Mouse (Mus musculus): ENCODE measurements around the gene Usp2.

Usp2 gene

DNA sequence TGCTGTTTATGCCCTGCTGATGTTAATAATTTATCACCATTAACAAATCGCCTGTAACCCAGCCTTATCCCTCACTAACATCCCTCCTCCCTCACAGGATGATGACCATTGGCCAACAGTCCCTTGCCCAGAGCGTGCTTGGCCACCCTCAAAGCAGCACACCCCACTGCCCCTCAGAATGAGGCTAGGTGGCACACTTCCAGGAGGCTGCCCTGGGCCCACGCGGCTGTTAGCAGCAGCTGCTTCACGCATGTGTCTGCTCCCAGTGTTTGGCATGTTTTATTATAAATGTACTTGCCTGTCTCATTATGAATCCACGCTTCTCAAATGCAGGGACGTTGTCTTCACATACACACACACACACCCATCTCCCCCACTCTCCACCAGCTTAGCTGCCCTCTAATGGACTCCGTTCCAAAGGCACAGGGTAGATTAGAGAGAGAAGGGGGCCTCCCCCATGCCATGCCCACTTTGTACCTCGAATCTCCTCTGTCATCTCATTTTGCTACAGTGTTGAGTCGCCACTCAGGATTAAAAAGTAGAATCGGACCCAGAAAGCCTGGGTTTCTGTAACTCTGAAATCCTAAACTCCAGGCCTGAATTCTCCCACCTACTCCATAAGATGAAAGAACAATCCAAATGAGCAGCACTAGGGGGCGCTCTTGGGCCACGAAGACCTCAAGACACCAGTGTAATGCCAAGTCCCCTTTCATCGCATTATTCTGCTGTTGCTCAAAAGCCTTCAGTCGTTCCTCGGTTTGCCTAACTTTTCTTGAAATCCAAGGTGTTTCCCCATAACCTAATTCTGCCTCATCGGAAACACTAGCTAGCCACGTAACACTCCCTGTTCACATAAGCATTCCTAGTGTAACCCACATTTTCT, 59.0 kb downstream of the Usp2 start:
- DNase-seq = peak; percentile 87 to 94

DNA sequence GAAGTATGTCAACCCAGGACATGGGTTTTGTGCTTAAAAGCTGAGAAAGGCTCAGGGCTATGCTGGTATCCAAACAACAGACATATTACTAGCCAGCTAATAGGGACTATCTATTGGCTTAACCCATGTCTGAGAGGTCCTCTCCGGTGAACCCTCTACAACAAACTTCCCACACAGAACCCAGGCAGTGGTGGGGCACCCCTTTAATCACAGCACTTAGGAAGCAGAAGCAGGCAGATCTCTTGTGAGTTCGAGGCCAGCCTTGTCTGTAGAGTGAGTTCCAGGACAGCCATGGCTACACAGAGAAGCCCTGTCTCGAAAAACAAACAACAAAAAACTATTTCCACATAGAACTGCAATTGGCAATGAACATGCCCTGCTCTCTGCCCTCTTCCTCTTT, 59.9 kb downstream of the Usp2 start:
- DNase-seq = no peak

DNA sequence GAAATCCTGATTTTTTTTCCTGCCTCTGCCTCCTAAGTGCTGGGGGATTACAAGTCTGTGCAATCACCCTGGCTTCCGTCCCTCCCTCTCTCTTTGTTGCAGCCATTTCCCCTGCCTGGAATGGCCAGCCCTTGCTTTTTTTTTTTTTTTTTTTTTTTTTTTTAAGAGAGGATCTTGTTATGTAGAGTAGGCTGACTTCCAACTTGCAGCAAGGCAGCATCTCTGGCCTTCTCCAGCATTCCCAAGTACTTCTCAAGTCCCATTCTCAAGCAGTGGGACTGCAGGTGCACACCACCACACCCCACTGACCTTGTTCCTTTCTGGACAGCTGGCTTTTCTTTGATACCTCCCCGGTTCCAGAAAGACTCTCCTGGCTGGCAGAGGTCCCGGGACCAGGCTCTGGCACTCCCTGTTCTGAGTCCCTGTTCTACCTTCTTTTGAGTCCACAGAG, 60.6 kb downstream of the Usp2 start:
- no peak for DNase-seq

DNA sequence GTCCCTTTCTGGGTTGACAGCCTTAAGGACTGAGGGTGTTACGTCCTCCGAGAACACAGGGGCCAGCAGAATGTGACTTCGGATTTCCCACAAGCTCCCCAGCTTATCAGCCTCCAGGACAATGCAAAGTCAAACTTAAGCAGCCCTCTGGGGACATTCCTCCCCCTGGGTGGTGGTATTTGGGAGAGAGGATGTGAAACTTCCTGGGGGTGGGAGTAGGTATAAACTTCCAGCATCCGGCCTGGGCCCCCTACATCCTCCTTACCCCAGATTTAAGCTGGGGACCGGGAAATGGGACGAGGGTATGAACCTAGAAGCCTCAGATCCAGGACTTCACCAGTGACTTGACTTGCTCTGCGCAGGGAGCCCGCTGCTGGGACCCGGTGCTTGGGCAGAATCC, 62.8 kb downstream of the Usp2 start:
- DNase-seq = no peak

DNA sequence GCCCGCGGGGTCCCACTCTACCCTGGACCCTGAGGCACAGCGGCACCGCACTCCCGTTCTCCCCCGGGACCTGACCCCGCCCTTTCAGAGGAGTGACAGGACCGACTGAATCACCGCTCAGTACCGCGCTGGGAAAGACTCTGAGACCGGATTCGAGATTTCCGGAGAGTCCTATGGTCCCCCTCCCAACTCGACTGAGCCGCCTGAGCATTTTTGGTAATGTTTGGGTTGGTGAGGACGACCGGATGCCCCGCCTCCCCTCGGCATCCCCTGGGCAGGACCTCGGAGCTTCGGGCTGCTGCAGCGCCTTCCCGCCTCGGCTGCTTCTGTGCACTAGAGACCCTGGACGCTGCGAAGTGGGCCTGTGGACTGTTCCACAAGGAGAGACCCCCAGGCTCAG, 63.2 kb downstream of the Usp2 start:
- DNase-seq = peak in 1 of 2 experiments; percentile 47

DNA sequence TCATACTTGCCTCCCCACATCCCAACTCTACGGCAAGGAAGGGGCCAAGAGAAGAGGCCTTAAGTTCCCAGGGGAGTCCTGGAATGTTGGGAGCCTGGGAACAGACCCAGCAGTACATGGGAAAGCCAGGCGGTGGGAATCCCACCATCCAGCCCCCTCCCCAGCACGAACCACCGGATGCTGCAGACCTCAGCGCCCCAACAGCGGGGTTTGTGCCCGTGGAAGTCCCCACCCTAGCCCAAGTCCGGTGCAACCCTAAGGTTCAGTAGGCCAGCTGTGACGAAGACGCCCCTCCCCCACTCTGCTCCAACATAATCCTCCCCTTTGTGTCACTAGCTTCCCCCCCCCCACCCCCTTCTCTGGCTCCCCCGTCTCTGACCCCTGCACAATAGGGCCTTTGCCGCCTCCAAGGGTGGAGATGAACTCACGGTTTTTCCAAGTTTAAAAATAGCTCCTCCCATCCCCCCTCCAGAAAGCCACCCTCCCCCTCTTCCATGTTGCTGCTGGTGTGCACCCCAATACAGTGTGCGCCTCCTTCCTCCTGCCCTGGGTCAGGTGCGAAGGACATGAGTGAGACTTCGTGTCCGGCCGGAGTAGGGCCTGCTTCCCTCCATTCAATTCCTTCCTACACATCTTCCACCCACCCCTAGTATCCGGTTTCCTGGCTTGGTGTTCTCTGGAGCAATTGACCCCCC, 63.9 kb downstream of the Usp2 start:
- no peak for DNase-seq

DNA sequence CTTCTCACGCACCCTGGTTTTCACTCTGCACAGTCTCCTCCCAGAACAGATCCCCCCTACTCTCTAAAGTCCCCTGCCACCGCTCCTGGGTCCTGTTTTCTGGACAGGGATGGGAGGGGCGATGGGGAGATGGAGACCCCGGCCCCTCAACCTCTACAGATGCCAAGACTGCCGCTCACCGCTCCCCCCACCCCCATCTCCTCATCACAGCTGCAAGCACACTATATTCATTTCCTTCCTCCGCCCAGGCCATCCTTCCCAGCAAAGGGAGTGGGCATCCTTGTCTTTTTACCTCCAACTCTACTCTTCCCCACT, 64.4 kb downstream of the Usp2 start:
- DNase-seq = no peak

DNA sequence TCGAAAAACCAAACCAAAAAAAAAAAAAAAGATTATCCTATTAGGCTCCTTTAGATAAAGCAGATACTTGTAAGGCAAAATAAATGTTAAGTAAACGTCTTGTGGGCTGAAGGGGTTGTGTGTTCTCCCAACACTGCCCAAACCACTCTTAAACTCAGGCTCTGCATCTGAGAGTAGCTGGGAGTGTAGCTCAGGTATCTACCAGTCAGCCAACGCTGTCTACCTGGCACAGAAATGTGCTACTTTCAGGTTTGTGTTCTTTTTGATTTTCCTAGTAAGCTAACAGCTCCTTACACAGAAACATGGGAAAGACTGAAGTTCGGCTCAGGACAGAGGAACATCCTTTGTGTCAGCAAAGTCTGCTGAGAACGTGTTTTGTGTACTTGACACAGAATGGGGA, 65.4 kb downstream of the Usp2 start:
- DNase-seq = no peak

DNA sequence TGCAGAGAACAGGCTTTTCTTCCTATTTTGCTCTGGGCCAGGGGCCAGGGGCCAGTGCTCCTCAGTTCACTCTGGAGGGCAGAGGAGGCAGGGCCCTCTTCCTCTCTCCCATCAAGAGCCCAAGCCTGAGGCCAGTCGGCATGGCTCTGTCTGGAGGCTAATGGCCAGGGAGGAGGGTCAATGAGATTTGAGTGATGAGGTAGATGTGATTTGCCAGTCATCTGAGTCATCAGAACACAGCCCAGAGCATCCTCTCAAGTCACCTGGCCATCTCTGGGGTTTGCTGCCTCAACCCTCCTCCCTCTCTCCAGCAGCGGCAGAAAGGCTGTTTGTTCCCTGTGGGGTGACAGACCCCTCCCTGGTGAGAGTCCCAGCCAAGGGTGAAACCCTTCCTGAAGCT, 66.5 kb downstream of the Usp2 start:
- no peak for DNase-seq

DNA sequence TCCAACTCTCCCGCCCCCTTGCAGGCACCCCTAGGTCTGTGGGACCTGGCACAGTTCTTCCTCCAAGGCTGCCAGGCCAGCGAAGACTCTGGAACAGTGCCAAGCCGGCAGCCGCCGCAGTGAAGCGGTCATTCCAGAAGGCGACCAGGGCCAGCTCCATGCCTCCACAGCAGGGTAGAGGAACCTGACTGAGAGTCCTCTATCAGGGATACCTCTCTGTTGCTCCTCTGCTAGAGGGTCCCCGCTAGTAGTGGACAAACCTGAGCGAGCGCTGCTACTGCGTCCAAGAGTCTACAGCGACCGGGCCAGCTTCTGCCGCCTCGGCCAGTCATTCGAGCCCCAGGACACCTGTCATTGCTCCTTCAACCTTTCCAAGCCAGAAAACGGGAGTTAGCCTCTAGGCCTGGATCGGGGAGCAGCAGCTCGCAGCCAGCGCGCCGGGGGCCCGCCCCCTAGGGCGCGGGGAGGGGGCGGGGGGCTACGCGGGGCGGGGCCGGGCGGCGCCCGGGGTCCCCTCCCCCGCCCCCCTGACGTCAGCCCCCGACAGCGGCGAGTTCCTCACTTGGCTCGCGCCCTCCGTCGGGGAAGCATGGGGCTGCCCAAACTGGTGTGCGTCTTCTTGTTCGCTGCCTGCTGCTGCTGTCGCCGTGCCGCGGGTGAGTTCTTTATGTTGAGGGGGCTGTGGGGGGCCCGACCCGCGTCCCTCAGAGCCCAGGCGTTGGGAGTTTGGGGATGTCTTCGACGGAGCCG, 67.5 kb downstream of the Usp2 start, which contains the start of gene Mcam:
Gene Mcam, plus strand, starts transcription at position 369 of the 750 bp plus-strand sequence.
- peak; percentile 85 to 87 for DNase-seq

DNA sequence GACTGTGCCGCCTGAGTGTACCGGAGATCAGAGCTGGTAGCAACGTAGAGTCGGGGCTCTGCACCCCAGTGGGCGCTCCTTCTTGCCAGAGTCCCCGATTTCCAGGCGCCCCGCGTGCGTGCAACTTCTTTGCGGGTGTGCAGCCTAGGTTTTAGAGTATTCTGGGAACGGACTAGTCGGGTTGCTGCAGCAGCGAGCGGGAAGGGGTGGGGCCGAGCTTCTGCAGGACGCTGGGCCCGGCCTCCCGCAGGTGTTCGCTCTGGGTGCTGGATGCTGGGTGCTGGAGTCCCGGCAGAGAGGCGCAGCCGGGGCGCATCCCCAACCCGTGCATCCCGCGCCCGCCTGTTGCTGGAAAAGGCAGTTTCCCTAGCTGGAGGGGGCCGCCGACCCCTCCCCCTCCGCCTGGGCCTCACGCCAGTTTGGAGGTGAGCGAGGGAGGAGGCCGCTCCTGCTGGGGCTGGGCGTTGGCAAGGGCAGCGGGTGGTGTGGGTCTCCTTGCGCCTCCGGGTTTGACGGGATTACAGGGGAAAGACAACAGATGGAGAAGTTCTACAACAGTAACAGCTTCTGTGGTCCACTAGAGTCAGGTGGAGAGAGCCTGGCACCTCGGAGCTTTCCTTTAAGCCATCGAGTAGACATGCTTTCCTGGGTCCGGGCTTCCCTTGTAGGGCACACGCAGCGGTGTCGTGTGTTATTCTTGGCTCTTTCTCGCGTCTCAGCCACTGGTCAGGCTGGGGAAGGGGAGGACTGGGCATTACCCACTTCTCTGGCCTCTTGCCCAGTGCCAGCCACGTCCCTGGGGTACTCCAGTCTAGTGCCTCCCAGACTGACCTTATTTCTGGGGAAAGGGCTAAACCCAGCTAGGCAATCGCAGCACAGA, 68.3 kb downstream of the Usp2 start:
- DNase-seq = peak; percentile 69 to 72

DNA sequence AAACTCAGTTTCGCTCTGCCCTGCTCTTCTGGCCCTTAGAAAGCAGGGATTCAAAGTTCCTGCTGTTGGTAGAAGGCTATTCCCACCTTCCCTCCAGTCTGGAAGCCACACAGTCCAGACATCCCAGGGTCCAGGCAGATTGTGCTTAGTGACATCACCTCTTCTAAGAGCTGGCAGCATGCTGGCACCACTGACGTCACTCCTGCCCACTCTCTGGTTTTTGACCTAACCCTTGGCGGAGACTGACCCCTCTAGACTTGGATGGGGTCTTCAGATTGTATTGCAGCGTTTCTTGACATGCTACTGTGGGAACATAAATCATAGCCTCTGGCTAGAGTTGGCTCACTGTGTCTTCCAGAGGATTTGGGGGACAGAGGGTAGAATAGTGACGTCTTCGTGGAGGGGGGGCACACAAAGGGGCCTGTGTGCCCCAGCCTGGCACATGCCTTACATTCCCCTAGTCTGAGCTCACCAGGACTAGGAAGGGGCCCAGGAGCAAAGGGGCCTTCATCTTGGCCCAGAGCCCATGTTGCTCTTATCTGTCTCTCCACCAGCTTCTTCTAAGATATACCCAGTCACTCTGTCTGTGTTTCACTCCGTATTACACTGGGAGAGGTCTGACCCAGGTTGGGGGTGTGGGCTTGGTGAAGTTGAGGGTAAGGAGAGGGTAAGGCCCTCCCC, 69.0 kb downstream of the Usp2 start:
- DNase-seq = peak; percentile 43 to 58

DNA sequence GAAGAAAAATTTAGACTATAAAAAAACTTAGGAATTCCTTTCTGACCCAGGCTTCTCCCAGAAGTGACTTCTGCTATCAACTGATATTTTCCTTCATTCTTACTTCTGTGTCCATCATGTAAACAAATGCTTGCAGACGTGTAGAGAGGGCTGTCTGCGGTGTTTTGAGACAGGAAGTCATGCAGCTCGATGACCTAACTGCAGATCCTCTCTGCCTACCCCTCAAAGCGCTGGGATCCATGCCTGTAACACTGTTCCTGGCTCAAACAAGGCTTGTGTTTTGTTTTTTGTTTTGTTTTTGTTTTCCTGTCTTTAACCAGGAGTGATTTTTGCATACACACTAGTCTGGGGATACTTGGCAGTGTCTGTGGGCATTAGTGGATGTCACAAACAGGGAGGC, 71.0 kb downstream of the Usp2 start:
- no peak for DNase-seq

DNA sequence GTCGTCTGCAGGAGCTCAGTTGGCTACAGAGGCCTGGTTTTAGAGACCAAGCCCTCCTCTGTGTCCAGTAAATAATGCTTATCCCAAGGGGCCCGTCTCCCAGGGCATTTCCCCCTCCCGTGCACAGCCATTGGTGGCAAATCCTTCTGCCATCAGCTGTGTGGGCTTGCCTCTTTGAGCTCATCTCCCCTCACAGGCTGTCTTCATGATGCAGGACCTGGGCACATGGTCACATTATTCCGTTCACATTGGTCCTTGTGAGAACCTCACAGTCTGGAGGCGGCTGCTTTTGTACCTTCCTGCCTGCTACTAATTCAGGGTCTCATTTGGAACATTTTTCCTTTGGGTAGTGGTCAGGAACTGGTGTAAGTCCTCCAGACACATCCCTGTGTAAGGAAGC, 75.1 kb downstream of the Usp2 start:
- DNase-seq = no peak

DNA sequence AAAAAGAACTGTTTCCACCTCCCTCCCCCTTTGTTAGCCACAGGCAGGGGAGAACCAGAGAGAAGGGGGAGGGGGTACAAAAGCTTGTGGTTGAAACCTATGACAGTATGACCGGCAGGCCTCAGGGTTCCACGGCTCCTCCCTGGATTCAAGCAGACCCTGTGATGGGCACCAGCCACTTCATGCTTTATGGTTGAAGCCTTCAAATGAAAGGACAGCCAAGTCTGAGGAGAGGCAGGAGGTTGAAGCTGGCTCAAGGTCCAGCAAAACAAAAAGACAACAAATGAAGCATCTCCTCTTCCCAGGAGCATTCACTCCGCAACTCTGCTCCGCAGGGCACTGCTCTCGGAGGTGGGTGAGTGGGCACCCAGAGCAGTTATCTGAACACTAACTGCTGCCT, 76.6 kb downstream of the Usp2 start:
- no peak for DNase-seq

DNA sequence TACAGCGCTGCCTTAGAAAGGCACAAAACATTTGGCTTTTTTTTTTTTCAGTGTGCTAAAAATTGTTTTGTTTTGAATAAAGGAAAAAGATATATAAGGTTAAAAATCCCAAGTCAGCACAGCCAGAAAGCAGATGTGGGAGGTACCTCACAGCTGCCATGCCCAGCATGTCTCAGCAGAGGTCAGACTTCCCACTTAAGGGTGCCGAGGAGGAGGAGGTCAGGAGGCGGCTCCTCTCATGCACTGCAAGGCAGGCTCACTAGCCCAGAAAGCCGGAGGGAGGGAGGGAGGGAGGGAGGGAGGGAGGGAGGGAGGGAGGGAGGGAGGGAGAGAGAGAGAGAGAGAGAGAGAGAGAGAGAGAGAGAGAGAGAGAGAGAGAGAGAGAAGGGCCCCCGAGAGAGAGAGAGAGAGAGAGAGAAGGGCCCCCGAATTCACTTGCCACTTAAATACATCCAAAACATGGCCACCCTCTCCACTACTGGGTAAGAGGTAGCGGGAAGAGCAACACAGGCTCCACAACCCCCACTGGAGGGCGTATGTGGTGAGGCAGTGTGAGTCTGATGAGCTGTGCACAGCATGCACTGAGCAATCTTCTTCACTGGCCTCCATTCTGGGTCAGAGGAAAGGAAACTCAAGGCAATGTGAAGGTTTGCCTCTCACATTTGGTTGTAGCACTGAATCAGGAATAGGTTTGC, 77.3 kb downstream of the Usp2 start:
- peak in 1 of 2 experiments; percentile 60 for DNase-seq

DNA sequence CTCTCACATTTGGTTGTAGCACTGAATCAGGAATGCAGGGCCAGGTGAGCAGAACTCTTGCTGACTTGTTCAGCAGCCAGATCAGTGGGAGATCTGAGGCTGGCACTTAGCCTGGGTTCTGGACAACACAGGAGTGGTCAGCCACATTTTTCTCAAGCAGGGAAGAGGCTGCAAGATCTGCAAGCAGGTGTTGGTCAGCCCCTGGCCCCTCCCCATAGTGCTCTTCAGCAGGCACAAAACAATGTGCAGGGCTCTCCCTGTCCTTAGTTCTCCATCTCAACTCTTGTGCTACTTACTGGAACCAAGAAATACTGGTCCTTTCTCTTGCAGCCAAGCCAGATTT, 77.9 kb downstream of the Usp2 start:
- DNase-seq = peak; percentile 69 to 74
